Mouse (Mus musculus) midbrain, embryonic 11.5 days (tissue): ENCODE measurements at regions not wholly inside any gene's neighbourhood (a gene's known extent, or its start where the extent isn't known, plus 50 kb on each side); places are given as distances from the start of the nearest gene placed in this dataset.
"Not testable (repeated sequence)": the region's sequence is repeated elsewhere in the genome, so short reads cannot be mapped to it uniquely, and the experiment has no call there.

Source experiments
- ATAC-seq: fragments of 200-750 bp; cut with Nextera tagmentation; 2 replicates; pipeline ENCODE4 v1.8.0; 2017; ENCODE audit warnings: moderate TSS enrichment, moderate library complexity; ENCODE audit not compliant: low FRiP score
- DNase-seq: peaks from one replicate; pipeline ENCODE4 v3.0.0; 2015; ENCODE audit warnings: low spot score; ENCODE audit errors: missing footprints
- H3K27ac ChIP-seq: fragments of 300-500 bp; sonication (generic); 2 replicates; pipeline ENCODE4 v1.5.1; 2014; ENCODE audit warnings: low read depth, low read length
- H3K27me3 ChIP-seq: fragments of 300-500 bp; sonication (generic); 2 replicates; pipeline ENCODE4 v1.6.1; 2014; ENCODE audit warnings: mild to moderate bottlenecking, low read length, moderate library complexity, mixed read lengths; ENCODE audit not compliant: control insufficient read depth, insufficient read depth
- H3K36me3 ChIP-seq: fragments of 300-500 bp; sonication (generic); 2 replicates; pipeline ENCODE4 v1.6.1; 2014; ENCODE audit warnings: mild to moderate bottlenecking, low read length, moderate library complexity, mixed read lengths; ENCODE audit not compliant: control insufficient read depth, insufficient read depth
- H3K4me1 ChIP-seq: fragments of 300-500 bp; sonication (generic); 2 replicates; pipeline ENCODE4 v1.6.1; 2014; ENCODE audit warnings: low read length; ENCODE audit not compliant: control insufficient read depth, insufficient read depth
- H3K4me2 ChIP-seq: fragments of 300-500 bp; sonication (generic); 2 replicates; pipeline ENCODE4 v1.6.1; 2014; ENCODE audit warnings: mild to moderate bottlenecking, moderate library complexity
- H3K4me3 ChIP-seq: fragments of 300-500 bp; sonication (generic); 2 replicates; pipeline ENCODE4 v1.5.1; 2014; ENCODE audit warnings: low read depth, low read length
- H3K9ac ChIP-seq: fragments of 300-500 bp; sonication (generic); 2 replicates; pipeline ENCODE4 v1.6.1; 2014; ENCODE audit warnings: low read length
- H3K9me3 ChIP-seq: fragments of 300-500 bp; sonication (generic); 2 replicates; pipeline ENCODE4 v1.6.1; 2016; ENCODE audit warnings: low read length; ENCODE audit not compliant: control insufficient read depth
- WGBS: fragments of 180-500 bp; shearing (Covaris S2); extraction: QIAGEN DNeasy Blood & Tissue Kit; methylation state at CpG from one replicate; pipeline ENCODE4 v1.1.7; 2014; 5-methylcytosine and 5-hydroxymethylcytosine counted together

GRCm38 (mm10) chr1:114641215-114641614 is 1043.3 kb upstream of the Cntnap5a start:
- DNase-seq (no peak), ATAC-seq (0 out of 2 replicates have a peak, but pooled peaks have one; percentile 27)
- H3K27ac ChIP-seq: no peak overlapping the region
- H3K4me1 ChIP-seq: no peaks in the 10 kb centered on the region
- H3K9ac ChIP-seq: no peak overlapping the region
- no peaks in the 10 kb centered on the region for H3K36me3 ChIP-seq
- no peaks in the 10 kb centered on the region for H3K27me3 ChIP-seq
- WGBS: 71% methylated on average over 1 of the region's 1 CpGs
- H3K4me3 ChIP-seq: no peak overlapping the region
- no peaks in the 10 kb centered on the region for H3K9me3 ChIP-seq
- H3K4me2 ChIP-seq: no peak overlapping the region

- not testable (repeated sequence) for ATAC-seq, H3K36me3 ChIP-seq, DNase-seq, H3K4me3 ChIP-seq, H3K4me1 ChIP-seq, H3K27ac ChIP-seq, H3K9me3 ChIP-seq, H3K27me3 ChIP-seq, H3K4me2 ChIP-seq, H3K9ac ChIP-seq
Measured at GRCm38 (mm10) chr1:114641854-114642253, 1042.7 kb upstream of the Cntnap5a start.

- no peak for DNase-seq
- Histone ChIP-seq H3K9ac (no peak overlapping the region), H3K9me3 (no peaks in the 10 kb centered on the region), H3K27ac (no peak overlapping the region), H3K4me3 (no peak overlapping the region), H3K4me2 (no peak overlapping the region), H3K4me1 (no peaks in the 10 kb centered on the region), H3K27me3 (no peaks in the 10 kb centered on the region), H3K36me3 (no peaks in the 10 kb centered on the region)
- ATAC-seq: 0 out of 2 replicates have a peak, but pooled peaks have one; percentile 30
- 46% methylated on average over 2 of the region's 2 CpGs for WGBS
Measured at GRCm38 (mm10) chr1:114673954-114674353, 1010.6 kb upstream of the Cntnap5a start.

GRCm38 (mm10) chr1:114681258-114681657 is 1003.3 kb upstream of the Cntnap5a start:
- Histone ChIP-seq H3K27ac (no peak overlapping the region), H3K4me3 (no peak overlapping the region), H3K4me2 (no peak overlapping the region), H3K36me3 (no peaks in the 10 kb centered on the region), H3K9ac (no peak overlapping the region), H3K4me1 (no peaks in the 10 kb centered on the region), H3K9me3 (no peaks in the 10 kb centered on the region), H3K27me3 (no peaks in the 10 kb centered on the region)
- no peak for ATAC-seq
- DNase-seq: no peak
- 82% methylated on average over 1 of the region's 1 CpGs for WGBS

GRCm38 (mm10) chr1:114721142-114721541 is 963.4 kb upstream of the Cntnap5a start:
- H3K36me3 ChIP-seq: no peaks in the 10 kb centered on the region

GRCm38 (mm10) chr1:114729167-114729566 is 955.4 kb upstream of the Cntnap5a start:
- H3K36me3 ChIP-seq: no peaks in the 10 kb centered on the region
- H3K4me3 ChIP-seq: no peak overlapping the region
- no peak for ATAC-seq
- H3K4me1 ChIP-seq: no peaks in the 10 kb centered on the region
- no peak overlapping the region for H3K27ac ChIP-seq
- H3K9ac ChIP-seq: no peak overlapping the region
- H3K4me2 ChIP-seq: no peak overlapping the region
- no peaks in the 10 kb centered on the region for H3K9me3 ChIP-seq
- DNase-seq: no peak
- no peaks in the 10 kb centered on the region for H3K27me3 ChIP-seq

More at GRCm38 (mm10) chr1:114721142-114721541, 963.4 kb upstream of the Cntnap5a start:
- Histone ChIP-seq H3K27ac (no peak overlapping the region), H3K9me3 (no peaks in the 10 kb centered on the region), H3K4me3 (no peak overlapping the region), H3K27me3 (no peaks in the 10 kb centered on the region), H3K9ac (no peak overlapping the region), H3K4me1 (no peaks in the 10 kb centered on the region), H3K4me2 (no peak overlapping the region)
- ATAC-seq (no peak), DNase-seq (no peak)
- WGBS: 89% methylated on average over 4 of the region's 4 CpGs
